Mouse (Mus musculus): ENCODE data around the gene Olfr631.

- TF ChIP-seq MAX (IDR thresholded peaks at IDR 0.05; ENCODE audit: low read depth) (no peak), POLR2A (IDR thresholded peaks at IDR 0.05; ENCODE audit: insufficient read length, low read depth) (no peak), POLR2AphosphoS2 (IDR thresholded peaks at IDR 0.05; ENCODE audit: insufficient read length, low read depth) (no peak), E2F4 (IDR thresholded peaks at IDR 0.05; ENCODE audit: insufficient read depth) (no peak), USF1 (IDR thresholded peaks at IDR 0.05; ENCODE audit: low read depth) (no peak), SRF (IDR thresholded peaks at IDR 0.05; ENCODE audit: control insufficient read depth, insufficient read length, low read depth) (no peak)
These were observed 14.1 kb downstream of the Olfr631 start for GRCm38 (mm10) chr7:103942730-103943129.

All from myocyte (in vitro differentiated cells).